Mouse (Mus musculus): ENCODE data around the gene Tfap2d. TPM values are rescaled to one million over a fixed set of nuclear protein-coding genes. Genes with fewer than 3 reads are reported as not detected.

Gene Tfap2d
- polyA plus RNA-seq (2015; fragmentation: Nextera tagmentation; extraction: Ambion mirVana), result not detected in 2 replicates

DNA sequence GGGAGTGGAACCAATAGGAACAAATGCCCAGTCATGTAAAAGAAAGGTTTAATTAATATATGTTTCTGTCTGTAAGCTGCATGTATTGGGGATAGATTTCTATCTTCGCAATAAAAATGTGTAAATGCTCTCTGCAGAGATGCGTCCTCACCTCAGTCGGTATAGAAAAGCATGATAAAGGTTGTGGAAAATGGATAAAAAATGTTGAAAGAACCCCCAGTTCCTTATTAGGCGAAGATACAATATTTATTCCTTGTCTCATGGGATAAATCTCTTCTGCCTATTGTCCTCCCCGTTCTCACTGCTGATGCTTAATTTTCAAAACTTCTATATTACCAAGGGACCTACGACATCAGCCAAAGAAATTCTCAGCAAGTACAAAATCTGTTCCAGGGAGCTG, at the start of gene Tfap2d:
Tfap2d (plus strand) TSS at position 392 of the 400 bp plus-strand sequence.
- H3K27ac ChIP-seq (ENCODE audit: low read depth), result no peak within 1 kb of the TSS
- WGBS (ENCODE audit: insufficient replicate concordance), result 6% methylated on average over 6 of the region's 6 CpGs
- no peaks in the 10 kb centered on the region for H3K4me1 ChIP-seq (ENCODE audit: insufficient read depth)
- TF ChIP-seq CTCF (IDR thresholded peaks at IDR 0.05; ENCODE audit: low read depth) (no peak), EP300 (IDR thresholded peaks at IDR 0.05; ENCODE audit: low read depth) (no peak)
- no peak within 1 kb of the TSS for H3K4me2 ChIP-seq (ENCODE audit: low read depth, low read length)
- DNase-seq (no peak), ATAC-seq (no peak)
- H3K9me3 ChIP-seq (ENCODE audit: low read length), result no peaks in the 10 kb centered on the region
- H3K36me3 ChIP-seq (replicated peaks; ENCODE audit: insufficient read depth, low read length), result no peaks in the 10 kb centered on the region
- H3K27me3 ChIP-seq (ENCODE audit: insufficient read depth, low read length), result peaks cover 33% of the 10 kb centered on the region
- no peak within 1 kb of the TSS for H3K4me3 ChIP-seq (ENCODE audit: low read depth, low read length)
- no peak within 1 kb of the TSS for H3K9ac ChIP-seq (replicated peaks)

DNA sequence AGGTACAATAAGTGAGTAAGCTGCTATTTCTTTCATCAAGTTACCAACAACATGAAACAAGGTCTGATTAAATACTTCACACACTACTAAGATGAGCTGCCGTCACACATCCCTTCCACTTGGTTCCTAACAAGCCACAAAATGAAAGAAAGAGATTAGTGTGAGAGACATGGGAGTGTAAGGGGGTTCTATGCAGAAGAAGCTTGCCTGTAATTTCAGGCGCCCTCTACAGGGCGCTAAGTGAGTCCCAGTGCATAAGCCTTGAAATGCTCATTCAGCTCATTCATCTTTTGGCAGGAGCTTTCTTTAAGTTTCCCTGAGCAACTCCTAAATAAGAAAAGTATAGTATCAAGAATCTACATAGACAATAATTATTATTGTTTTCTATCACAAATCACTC, 46.5 kb upstream of the Tfap2d start:
- WGBS (ENCODE audit: insufficient replicate concordance), result 12% methylated on average over 3 of the region's 3 CpGs
- Histone ChIP-seq H3K4me3 (ENCODE audit: low read depth, low read length) (no peak overlapping the region), H3K4me1 (ENCODE audit: insufficient read depth) (no peaks in the 10 kb centered on the region), H3K4me2 (ENCODE audit: low read depth, low read length) (no peak overlapping the region), H3K36me3 (replicated peaks; ENCODE audit: insufficient read depth, low read length) (no peaks in the 10 kb centered on the region), H3K27ac (ENCODE audit: low read depth) (no peak overlapping the region), H3K9me3 (ENCODE audit: low read length) (no peaks in the 10 kb centered on the region), H3K27me3 (ENCODE audit: insufficient read depth, low read length) (no peaks in the 10 kb centered on the region), H3K9ac (replicated peaks) (no peak overlapping the region)
- DNase-seq (no peak), ATAC-seq (no peak)
- TF ChIP-seq CTCF (IDR thresholded peaks at IDR 0.05; ENCODE audit: low read depth), result no peak
- TF ChIP-seq EP300 (IDR thresholded peaks at IDR 0.05; ENCODE audit: low read depth), result no peak

DNA sequence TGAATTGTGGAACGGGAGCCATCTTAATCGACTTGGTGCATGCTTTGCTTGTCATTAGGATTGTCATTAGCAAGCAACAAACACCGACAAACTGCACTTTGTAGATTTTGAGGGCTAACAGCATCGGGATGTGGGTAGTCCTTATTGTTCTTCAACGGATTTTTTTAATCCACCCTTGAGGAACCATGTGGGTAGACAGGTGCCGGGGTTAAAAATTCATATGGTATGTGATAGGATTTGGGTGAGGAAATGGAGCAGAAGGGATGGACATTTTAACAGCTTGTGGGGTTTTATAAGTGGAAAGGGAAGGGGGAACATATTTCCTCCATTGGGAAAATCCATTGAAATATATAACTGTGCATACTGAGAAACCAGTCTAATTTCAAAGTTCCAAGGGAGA, 46.0 kb upstream of the Tfap2d start:
- no peaks in the 10 kb centered on the region for H3K36me3 ChIP-seq (replicated peaks; ENCODE audit: insufficient read depth, low read length)
- no peaks in the 10 kb centered on the region for H3K4me1 ChIP-seq (ENCODE audit: insufficient read depth)
- TF ChIP-seq EP300 (IDR thresholded peaks at IDR 0.05; ENCODE audit: low read depth) (no peak), CTCF (IDR thresholded peaks at IDR 0.05; ENCODE audit: low read depth) (no peak)
- ATAC-seq (no peak), DNase-seq (no peak)
- H3K4me3 ChIP-seq (ENCODE audit: low read depth, low read length), result no peak overlapping the region
- H3K4me2 ChIP-seq (ENCODE audit: low read depth, low read length), result no peak overlapping the region
- 62% methylated on average over 6 of the region's 6 CpGs for WGBS (ENCODE audit: insufficient replicate concordance)
- no peaks in the 10 kb centered on the region for H3K9me3 ChIP-seq (ENCODE audit: low read length)
- no peak overlapping the region for H3K27ac ChIP-seq (ENCODE audit: low read depth)
- no peak overlapping the region for H3K9ac ChIP-seq (replicated peaks)
- no peaks in the 10 kb centered on the region for H3K27me3 ChIP-seq (ENCODE audit: insufficient read depth, low read length)

DNA sequence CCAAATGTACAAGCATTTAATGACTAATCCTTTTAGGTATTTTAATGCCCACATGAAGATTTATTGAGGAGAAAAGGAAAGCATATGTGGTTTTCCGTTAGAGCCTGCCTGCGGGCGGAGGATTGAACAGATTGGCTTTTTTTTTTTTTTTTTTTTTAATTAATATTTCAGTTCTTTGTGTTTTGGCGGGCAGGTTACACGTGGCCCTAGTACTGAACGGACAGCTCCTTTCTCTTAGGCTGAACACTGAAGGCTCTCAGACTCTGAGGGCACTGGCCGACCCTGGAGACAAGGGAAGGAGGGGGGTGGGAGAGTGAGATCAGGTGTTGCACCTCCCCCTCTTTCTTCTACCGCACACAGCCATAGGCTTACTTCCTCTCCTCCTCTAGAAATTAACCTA, 14.7 kb upstream of the Tfap2d start:
- TF ChIP-seq CTCF (IDR thresholded peaks at IDR 0.05; ENCODE audit: low read depth), result no peak
- TF ChIP-seq EP300 (IDR thresholded peaks at IDR 0.05; ENCODE audit: low read depth), result no peak
- Histone ChIP-seq H3K4me2 (ENCODE audit: low read depth, low read length) (no peak overlapping the region), H3K36me3 (replicated peaks; ENCODE audit: insufficient read depth, low read length) (no peaks in the 10 kb centered on the region), H3K4me3 (ENCODE audit: low read depth, low read length) (no peak overlapping the region), H3K9ac (replicated peaks) (no peak overlapping the region), H3K9me3 (ENCODE audit: low read length) (no peaks in the 10 kb centered on the region), H3K27ac (ENCODE audit: low read depth) (no peak overlapping the region), H3K27me3 (ENCODE audit: insufficient read depth, low read length) (no peaks in the 10 kb centered on the region), H3K4me1 (ENCODE audit: insufficient read depth) (no peaks in the 10 kb centered on the region)
- no peak for ATAC-seq
- WGBS (ENCODE audit: insufficient replicate concordance), result 10% methylated on average over 8 of the region's 8 CpGs
- no peak for DNase-seq

DNA sequence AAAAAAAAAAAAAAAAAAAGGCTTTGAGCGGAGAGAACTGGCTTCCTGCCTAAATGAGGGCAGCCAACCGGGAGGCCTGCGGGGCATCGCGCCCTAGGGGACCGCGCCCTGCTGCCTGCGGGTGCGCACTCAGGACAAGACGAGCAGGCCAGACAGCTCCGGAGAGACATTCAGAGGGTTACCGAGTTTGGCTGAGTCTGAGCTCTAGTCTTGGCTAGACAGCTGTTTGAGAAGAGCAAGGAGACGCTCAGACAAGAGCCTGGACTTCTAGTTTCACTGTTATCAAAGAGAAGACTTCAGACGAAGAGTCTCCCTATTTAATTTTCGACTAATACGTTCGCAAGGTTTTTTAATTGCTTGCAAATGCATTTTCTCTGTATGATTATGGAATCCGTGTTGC, 5.9 kb upstream of the Tfap2d start:
- no peak for ATAC-seq
- Histone ChIP-seq H3K4me2 (ENCODE audit: low read depth, low read length) (no peak overlapping the region), H3K4me1 (ENCODE audit: insufficient read depth) (no peaks in the 10 kb centered on the region), H3K9ac (replicated peaks) (no peak overlapping the region), H3K27me3 (ENCODE audit: insufficient read depth, low read length) (no peaks in the 10 kb centered on the region), H3K27ac (ENCODE audit: low read depth) (no peak overlapping the region), H3K4me3 (ENCODE audit: low read depth, low read length) (no peak overlapping the region), H3K36me3 (replicated peaks; ENCODE audit: insufficient read depth, low read length) (no peaks in the 10 kb centered on the region), H3K9me3 (ENCODE audit: low read length) (no peaks in the 10 kb centered on the region)
- WGBS (ENCODE audit: insufficient replicate concordance), result 3% methylated on average over 18 of the region's 18 CpGs
- TF ChIP-seq CTCF (IDR thresholded peaks at IDR 0.05; ENCODE audit: low read depth) (no peak), EP300 (IDR thresholded peaks at IDR 0.05; ENCODE audit: low read depth) (no peak)
- no peak for DNase-seq

DNA sequence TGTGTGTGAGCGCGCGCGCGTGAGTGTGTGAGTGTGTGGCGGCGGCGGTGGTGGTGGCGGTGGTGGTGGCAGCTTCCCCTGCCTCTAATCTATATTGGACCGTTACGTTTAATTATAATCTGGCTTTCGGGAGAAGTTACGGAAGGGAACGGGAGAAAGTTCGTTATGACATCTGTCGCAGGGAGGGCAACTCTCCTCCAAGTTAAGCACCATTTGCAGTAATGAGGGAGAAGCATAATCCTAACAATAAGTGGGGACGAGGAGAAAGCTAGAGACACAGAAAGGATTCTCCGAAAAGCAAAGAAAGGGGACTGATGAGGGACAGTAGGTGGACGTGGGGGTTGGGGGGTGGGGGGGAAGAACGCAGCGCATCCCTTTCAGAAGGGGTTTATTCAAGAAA, 494 bp downstream of the Tfap2d start:
- H3K27ac ChIP-seq (ENCODE audit: low read depth), result no peak overlapping the region
- H3K36me3 ChIP-seq (replicated peaks; ENCODE audit: insufficient read depth, low read length), result no peaks in the 10 kb centered on the region
- peaks cover 33% of the 10 kb centered on the region for H3K27me3 ChIP-seq (ENCODE audit: insufficient read depth, low read length)
- no peak overlapping the region for H3K9ac ChIP-seq (replicated peaks)
- no peak for DNase-seq
- no peak overlapping the region for H3K4me3 ChIP-seq (ENCODE audit: low read depth, low read length)
- no peak overlapping the region for H3K4me2 ChIP-seq (ENCODE audit: low read depth, low read length)
- no peak for TF ChIP-seq CTCF (IDR thresholded peaks at IDR 0.05; ENCODE audit: low read depth)
- no peak for TF ChIP-seq EP300 (IDR thresholded peaks at IDR 0.05; ENCODE audit: low read depth)
- WGBS (ENCODE audit: insufficient replicate concordance), result 2% methylated on average over 21 of the region's 21 CpGs
- no peaks in the 10 kb centered on the region for H3K4me1 ChIP-seq (ENCODE audit: insufficient read depth)
- H3K9me3 ChIP-seq (ENCODE audit: low read length), result no peaks in the 10 kb centered on the region
- ATAC-seq, result no peak

DNA sequence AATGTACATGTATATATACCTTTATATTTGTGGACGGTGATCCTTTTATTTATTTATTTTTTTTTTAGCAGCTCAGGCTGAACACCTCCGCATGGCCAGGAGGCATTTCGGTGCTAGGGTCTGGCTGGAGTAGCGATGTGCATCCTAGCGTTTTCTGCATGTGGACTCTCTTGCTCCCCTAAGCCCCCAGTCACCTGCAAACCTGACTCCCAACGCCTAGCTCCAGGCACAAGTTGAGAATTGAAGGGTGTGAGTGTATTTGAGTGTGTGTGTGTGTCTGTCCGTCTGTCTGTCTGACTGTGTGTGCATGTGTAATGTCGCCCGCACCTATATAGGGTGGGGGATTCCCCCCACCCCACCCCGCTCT, 937 bp downstream of the Tfap2d start:
- Histone ChIP-seq H3K4me1 (ENCODE audit: insufficient read depth) (no peaks in the 10 kb centered on the region), H3K27ac (ENCODE audit: low read depth) (no peak overlapping the region), H3K4me3 (ENCODE audit: low read depth, low read length) (no peak overlapping the region), H3K27me3 (ENCODE audit: insufficient read depth, low read length) (peaks cover 33% of the 10 kb centered on the region), H3K9ac (replicated peaks) (no peak overlapping the region), H3K36me3 (replicated peaks; ENCODE audit: insufficient read depth, low read length) (no peaks in the 10 kb centered on the region), H3K4me2 (ENCODE audit: low read depth, low read length) (no peak overlapping the region), H3K9me3 (ENCODE audit: low read length) (no peaks in the 10 kb centered on the region)
- TF ChIP-seq EP300 (IDR thresholded peaks at IDR 0.05; ENCODE audit: low read depth), result no peak
- no peak for TF ChIP-seq CTCF (IDR thresholded peaks at IDR 0.05; ENCODE audit: low read depth)
- ATAC-seq, result no peak
- DNase-seq, result no peak
- 4% methylated on average over 10 of the region's 10 CpGs for WGBS (ENCODE audit: insufficient replicate concordance)
